Mouse (Mus musculus) ES-E14 (cell line): ENCODE results near the gene Rassf5.

Source experiments
- HCFC1 ChIP-seq: IDR thresholded peaks from 2 replicates; pipeline ENCODE4 v1.6.1; 2012; ENCODE audit warnings: low read length, inconsistent platforms, borderline replicate concordance; ENCODE audit not compliant: insufficient read depth
- MAFK ChIP-seq: IDR thresholded peaks from 2 replicates; pipeline ENCODE4 v1.6.1; 2014; ENCODE audit warnings: mild to moderate bottlenecking, low read depth, low read length, inconsistent platforms; ENCODE audit not compliant: insufficient read depth

GRCm38 (mm10) chr1:131275577-131275976 is 30.5 kb upstream of the Rassf5 start:
- TF ChIP-seq MAFK (no peak), HCFC1 (no peak)
